Mouse (Mus musculus): ENCODE results near the gene Egr2.

Egr2 gene

GRCm38 (mm10) chr10:67538585-67539400 lies 3.5 kb downstream of the Egr2 start:
- DNase-seq = peak; percentile 89

GRCm38 (mm10) chr10:67539401-67539730 lies 4.1 kb downstream of the Egr2 start:
- no peak for DNase-seq

- DNase-seq = peak; percentile 85
Measured at GRCm38 (mm10) chr10:67540591-67540990, 5.3 kb downstream of the Egr2 start.

- peak; percentile 93 for DNase-seq
Measured at GRCm38 (mm10) chr10:67547850-67548260, 12.6 kb downstream of the Egr2 start.

GRCm38 (mm10) chr10:67548261-67548854 lies 13.1 kb downstream of the Egr2 start:
- DNase-seq = peak; percentile 96

GRCm38 (mm10) chr10:67548877-67549731 lies 13.8 kb downstream of the Egr2 start, which contains the start of gene Ado:
Gene Ado (minus strand): TSS chr10:67548955.
- DNase-seq = peak; percentile 99

GRCm38 (mm10) chr10:67558053-67558452 lies 22.8 kb downstream of the Egr2 start:
- DNase-seq = no peak

GRCm38 (mm10) chr10:67559765-67560394 lies 24.6 kb downstream of the Egr2 start:
- DNase-seq = no peak

GRCm38 (mm10) chr10:67561185-67561584 lies 25.9 kb downstream of the Egr2 start:
- DNase-seq = no peak

- DNase-seq = no peak
Measured at GRCm38 (mm10) chr10:67564509-67564908, 29.2 kb downstream of the Egr2 start.

- DNase-seq = peak; percentile 85
Measured at GRCm38 (mm10) chr10:67566104-67566503, 30.8 kb downstream of the Egr2 start.

GRCm38 (mm10) chr10:67569539-67569938 lies 34.3 kb downstream of the Egr2 start:
- no peak for DNase-seq

- DNase-seq = no peak
Measured at GRCm38 (mm10) chr10:67571443-67571842, 36.2 kb downstream of the Egr2 start.

GRCm38 (mm10) chr10:67573310-67573709 lies 38.0 kb downstream of the Egr2 start:
- peak; percentile 82 for DNase-seq

- peak; percentile 93 for DNase-seq
Measured at GRCm38 (mm10) chr10:67579830-67580229, 44.6 kb downstream of the Egr2 start.

- no peak for DNase-seq
Measured at GRCm38 (mm10) chr10:67581698-67582285, 46.5 kb downstream of the Egr2 start.

- DNase-seq = no peak
Measured at GRCm38 (mm10) chr10:67585873-67586610, 50.8 kb downstream of the Egr2 start.

All from heart, adult 11 months (tissue).